Mouse (Mus musculus): ENCODE data around the gene Pus3. TPM values are rescaled to one million over a fixed set of nuclear protein-coding genes. Genes with fewer than 3 reads are reported as not detected.
"Not testable (repeated sequence)": the region's sequence is repeated elsewhere in the genome, so short reads cannot be mapped to it uniquely, and the experiment has no call there.

Pus3 gene
- total RNA-seq, 2 experiments from 2014 or later, result 11.9 to 12.6 TPM

DNA sequence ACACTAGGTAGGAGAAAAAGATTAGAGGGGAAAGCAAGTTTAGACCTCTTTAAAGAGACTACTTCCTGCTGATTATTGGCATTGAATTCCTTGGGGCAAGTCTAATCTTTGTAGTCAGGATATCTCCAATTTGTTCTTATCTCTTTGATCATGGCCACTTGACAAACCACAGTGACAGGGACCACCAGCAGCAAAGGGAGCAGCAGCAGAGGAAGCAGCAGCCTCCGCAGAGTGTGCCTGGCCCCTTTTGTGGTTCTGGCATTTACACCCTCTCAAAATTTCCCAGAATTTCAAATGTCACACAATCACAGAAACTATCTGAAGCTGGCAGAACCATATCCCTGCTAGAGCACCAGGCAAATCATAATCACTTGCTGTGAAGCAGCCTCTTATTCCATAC lies 29.3 kb downstream of the Pus3 start:
- intact Hi-C loops (cut with DNase I), result no loop called here
- Histone ChIP-seq H3K27ac (no peak overlapping the region), H3K4me3 (no peak overlapping the region)
- no peak for TF ChIP-seq CTCF (IDR thresholded peaks at IDR 0.05)
- no peak for DNase-seq (ENCODE audit: extremely low spot score in 1 of 2, low spot score in 2 of 2)

DNA sequence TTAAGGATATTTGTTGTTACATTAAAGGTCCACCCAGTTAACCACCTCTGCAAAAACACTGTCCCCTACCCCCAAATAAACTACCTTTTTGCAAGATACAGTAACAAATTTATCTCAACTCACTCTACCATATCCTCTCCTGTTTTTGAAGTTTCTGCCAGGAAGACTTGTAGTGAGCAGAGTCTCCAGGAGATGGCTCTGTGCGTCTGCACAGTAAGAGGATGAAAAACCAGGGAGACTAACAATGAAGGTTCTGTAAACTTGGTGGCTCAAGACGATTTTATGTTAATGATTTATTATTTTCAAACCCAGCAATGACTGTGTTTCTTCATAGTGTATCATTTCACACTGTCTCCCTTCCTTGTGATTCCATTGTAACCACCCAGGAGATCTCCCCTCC lies 34.5 kb downstream of the Pus3 start:
- no peak overlapping the region for H3K27ac ChIP-seq
- peak; percentile 79 for TF ChIP-seq CTCF (IDR thresholded peaks at IDR 0.05)
- no peak overlapping the region for H3K4me3 ChIP-seq
- intact Hi-C loops (cut with DNase I), result loop anchor here (1.0 to 10.0 kb wide), 3 partner anchors 114 to 1122 kb away; no protein-coding TSS in a partner anchor
- peak; percentile 24 to 32 for DNase-seq (ENCODE audit: extremely low spot score in 1 of 2, low spot score in 2 of 2)

- TF ChIP-seq CTCF (IDR thresholded peaks at IDR 0.05), result no peak
- Histone ChIP-seq H3K27ac (peak overlapping the region; percentile 29), H3K4me3 (no peak overlapping the region)
- intact Hi-C loops (cut with DNase I), result no loop called here
- no peak for DNase-seq (ENCODE audit: extremely low spot score in 1 of 2, low spot score in 2 of 2)
Observed at GRCm38 (mm10) chr9:35607647-35608405, 49.4 kb downstream of the Pus3 start.

GRCm38 (mm10) chr9:35611841-35612240 lies 53.4 kb downstream of the Pus3 start, which contains the start of gene Pate4:
Pate4 (minus strand) TSS chr9:35611941.
- TF ChIP-seq CTCF (IDR thresholded peaks at IDR 0.05), result no peak

DNA sequence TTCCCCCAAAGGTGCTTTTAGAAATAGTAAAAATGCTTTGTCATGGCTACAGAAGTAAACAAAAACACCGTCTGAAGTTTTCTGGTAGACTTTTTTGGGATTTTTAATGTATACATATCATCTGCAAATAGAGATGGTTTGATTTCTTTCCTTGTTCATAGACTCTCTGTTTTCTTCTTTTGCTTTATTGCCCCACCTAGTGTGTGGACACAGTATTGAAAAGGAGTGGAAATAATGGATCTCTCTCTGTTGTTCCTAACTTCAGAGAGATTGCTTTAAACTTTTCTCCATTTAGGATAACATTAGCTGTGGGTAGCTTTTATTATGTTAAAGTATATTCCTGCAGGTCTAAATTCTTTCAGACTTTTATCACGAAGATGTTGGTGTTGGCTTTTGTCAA lies 55.6 kb downstream of the Pus3 start:
- peak; percentile 45 for TF ChIP-seq CTCF (IDR thresholded peaks at IDR 0.05)
- H3K27ac ChIP-seq, result no peak overlapping the region
- intact Hi-C loops (cut with DNase I), result no loop called here
- H3K4me3 ChIP-seq, result no peak overlapping the region
- DNase-seq (ENCODE audit: extremely low spot score in 1 of 2, low spot score in 2 of 2), result no peak

More at GRCm38 (mm10) chr9:35611841-35612240, 53.4 kb downstream of the Pus3 start, which contains the start of gene Pate4:
- DNase-seq (ENCODE audit: extremely low spot score in 1 of 2, low spot score in 2 of 2), result no peak
- Histone ChIP-seq H3K4me3 (no peak within 1 kb of the TSS), H3K27ac (no peak within 1 kb of the TSS)
- intact Hi-C loops (cut with DNase I), result no loop called here

- DNase-seq (ENCODE audit: extremely low spot score in 1 of 2, low spot score in 2 of 2); H3K4me3 ChIP-seq; intact Hi-C loops (cut with DNase I); H3K27ac ChIP-seq: not testable (repeated sequence)
Observed at GRCm38 (mm10) chr9:35616784-35617183, 58.4 kb downstream of the Pus3 start.

Other genes starting within 250 kb of the Pus3 start
- 1 to 10 TPM; 7.9 to 8.3 TPM for gene Cdon, start 137.5 kb upstream of the Pus3 start, total RNA-seq (2021)
- gene Gm1113, start 40.3 kb upstream of the Pus3 start, total RNA-seq (2021), result not detected
- 10 to 100 TPM; 16.3 to 16.7 TPM for gene Ddx25, start 67 bp upstream of the Pus3 start, total RNA-seq (2021)
- gene Pate2, start 11.7 kb downstream of the Pus3 start, total RNA-seq (2021), result under 1 TPM; 0.34 to 0.98 TPM
- 1 to 10 TPM; 9.0 to 9.6 TPM for gene Hyls1, start 11.8 kb downstream of the Pus3 start, total RNA-seq (2021)
- not detected for gene Pate4, start 53.3 kb downstream of the Pus3 start, total RNA-seq (2021)
- not detected for gene Pate3, start 89.6 kb downstream of the Pus3 start, total RNA-seq (2021)
- gene Pate1, start 128.8 kb downstream of the Pus3 start, total RNA-seq (2021), result not detected
- gene Gm17677, start 182.5 kb downstream of the Pus3 start, total RNA-seq (2021), result not detected
- not detected for gene Gm17727, start 219.5 kb downstream of the Pus3 start, total RNA-seq (2021)
- gene Gm27235, start 231.5 kb downstream of the Pus3 start, total RNA-seq (2021), result not detected
- not detected for gene D730048I06Rik, start 231.5 kb downstream of the Pus3 start, total RNA-seq (2021)